Mouse (Mus musculus) layer of hippocampus, postnatal 36 days (tissue): Measurements from ENCODE around the gene Naa25. TPM values are rescaled to one million over a fixed set of nuclear protein-coding genes. Genes with fewer than 3 reads are reported as not detected.

Experiments used
- DNase-seq, 2 experiments: peaks; one replicate each; pipeline ENCODE4 v3.0.0; 2022
- total RNA-seq, 2 experiments: library from RNA; stranded (reverse); gene quantifications; 2 replicates each; pipeline ENCODE4 v1.2.3; 2021

Naa25 gene
- total RNA-seq, 2 experiments from 2014 or later = 43.4 to 45.5 TPM

GRCm38 (mm10) chr5:121453743-121454502 is 56.2 kb downstream of the Naa25 start:
- no peak for DNase-seq

GRCm38 (mm10) chr5:121454503-121454782 is 56.7 kb downstream of the Naa25 start:
- no peak for DNase-seq

GRCm38 (mm10) chr5:121455510-121456265 is 58.0 kb downstream of the Naa25 start:
- DNase-seq = no peak

GRCm38 (mm10) chr5:121461339-121462170 is 63.8 kb downstream of the Naa25 start:
- DNase-seq = no peak

GRCm38 (mm10) chr5:121462171-121462502 is 64.4 kb downstream of the Naa25 start:
- DNase-seq = no peak

- DNase-seq = no peak
Measured at GRCm38 (mm10) chr5:121462967-121463366, 65.2 kb downstream of the Naa25 start.

- no peak for DNase-seq
Measured at GRCm38 (mm10) chr5:121463601-121464250, 66.0 kb downstream of the Naa25 start.

- no peak for DNase-seq
Measured at GRCm38 (mm10) chr5:121469566-121469965, 71.8 kb downstream of the Naa25 start.

- DNase-seq = no peak
Measured at GRCm38 (mm10) chr5:121472411-121472810, 74.7 kb downstream of the Naa25 start.

GRCm38 (mm10) chr5:121474610-121475009 is 76.9 kb downstream of the Naa25 start:
- DNase-seq = no peak

- DNase-seq = no peak
Measured at GRCm38 (mm10) chr5:121476040-121476439, 78.3 kb downstream of the Naa25 start.

- DNase-seq = no peak
Measured at GRCm38 (mm10) chr5:121477680-121478079, 79.9 kb downstream of the Naa25 start.

- DNase-seq = no peak
Measured at GRCm38 (mm10) chr5:121484801-121485200, 87.1 kb downstream of the Naa25 start.

- DNase-seq = peak; percentile 14 to 22
Measured at GRCm38 (mm10) chr5:121493305-121493704, 95.6 kb downstream of the Naa25 start.

Other genes starting within 250 kb of the Naa25 start
- gene Ptpn11, start 206.5 kb upstream of the Naa25 start, total RNA-seq = 10 to 100 TPM; 96.8 to 96.9 TPM
- 100 to 1,000 TPM; 453 to 485 TPM for gene Rpl6, start 193.5 kb upstream of the Naa25 start, total RNA-seq
- 100 to 1,000 TPM; 172 to 181 TPM for gene Hectd4, start 177.7 kb upstream of the Naa25 start, total RNA-seq
- 10 to 100 TPM; 75.3 to 78.4 TPM for gene Trafd1, start 12.3 kb upstream of the Naa25 start, total RNA-seq
- gene Tmem116, start 54.0 kb downstream of the Naa25 start, total RNA-seq = 1 to 10 TPM; 8.1 to 8.8 TPM
- 100 to 1,000 TPM; 145 to 147 TPM for gene Erp29, start 54.6 kb downstream of the Naa25 start, total RNA-seq
- gene Adam1b, start 105.5 kb downstream of the Naa25 start, total RNA-seq = under 1 TPM; 0.13 to 0.15 TPM
- gene Adam1a, start 147.5 kb downstream of the Naa25 start, total RNA-seq = 10 to 100 TPM; 17.3 to 19.8 TPM
- gene Gm42878, start 147.5 kb downstream of the Naa25 start, total RNA-seq = 1 to 10 TPM in 1 of 2 experiments, not detected in 1; 2.3 TPM
- 10 to 100 TPM; 75.1 to 83.8 TPM for gene Mapkapk5, start 148.0 kb downstream of the Naa25 start, total RNA-seq
- gene Aldh2, start 195.9 kb downstream of the Naa25 start, total RNA-seq = 100 to 1,000 TPM; 111 to 121 TPM
- gene Acad12, start 221.0 kb downstream of the Naa25 start, total RNA-seq = 1 to 10 TPM; 6.8 to 7.8 TPM